ENCODE assay signal across 8 mouse cellular contexts in genomic region chr10:4120708-4121107, GRCm38 (mm10).
DNase-seq lines count a peak whose midpoint lies in the region; ATAC-seq and TF ChIP-seq lines count a peak whose summit lies in the region.

No protein-coding gene starts in this region.

- no peaks in the 10 kb centered on the region for H3K36me3 ChIP-seq in forebrain, embryonic 13.5 days (ENCODE audit: poor library complexity, severe bottlenecking)

- TF ChIP-seq CTCF in embryonic fibroblast, embryonic 13.5 days (IDR thresholded peaks at IDR 0.05; ENCODE audit: borderline replicate concordance, insufficient read depth, low read length): no peak

- peak overlapping the region; percentile 49; the same call in 1 of the 2 replicates for H3K27ac ChIP-seq in embryonic fibroblast, embryonic 13.5 days (ENCODE audit: insufficient read depth, low read length)
- H3K27ac ChIP-seq in forebrain, embryonic 13.5 days: no peak overlapping the region

- TF ChIP-seq POLR2A in embryonic fibroblast, embryonic 13.5 days (IDR thresholded peaks at IDR 0.05; ENCODE audit: low read depth, low read length): no peak

- 85% methylated on average over 10 of the region's 10 CpGs for WGBS in forebrain, embryonic 13.5 days

- no peaks in the 10 kb centered on the region for H3K27me3 ChIP-seq in forebrain, embryonic 13.5 days

- no peak overlapping the region for H3K9ac ChIP-seq in forebrain, embryonic 13.5 days

- H3K9me3 ChIP-seq in forebrain, embryonic 13.5 days (replicated peaks): no peaks in the 10 kb centered on the region

- peak; percentile 64 for DNase-seq in adrenal gland, postnatal 10 days
- peak; percentile 68 for DNase-seq in lung, postnatal 14 days
- DNase-seq in right cerebral cortex, postnatal 25 days: no peak
- DNase-seq in frontal cortex, postnatal 10 days (ENCODE audit: low spot score in 2 of 2): no peak
- no peak for DNase-seq in left cerebral cortex, postnatal 36 days (ENCODE audit: low spot score in 2 of 2)

- peaks cover 18% of the 10 kb centered on the region for H3K4me1 ChIP-seq in embryonic fibroblast, embryonic 13.5 days (ENCODE audit: control insufficient read depth, insufficient read depth, low read length)
- H3K4me1 ChIP-seq in forebrain, embryonic 13.5 days: peaks cover 10% of the 10 kb centered on the region; the same call in 1 of the 2 replicates

- H3K4me2 ChIP-seq in forebrain, embryonic 13.5 days: no peak overlapping the region

- peak; percentile 51 to 77 for ATAC-seq in hematopoietic stem cell, adult 5-6 weeks (replicated peaks in 1 of 2; ENCODE audit: insufficient read depth in 1 of 2, low FRiP score in 2 of 2, low TSS enrichment in 1 of 2, low read depth in 1 of 2, poor library complexity in 2 of 2, severe bottlenecking in 2 of 2)
- ATAC-seq in forebrain, embryonic 13.5 days: no peak

- intact Hi-C loops in left cerebral cortex, postnatal 36 days (cut with DNase I): no loop called here

- H3K4me3 ChIP-seq in embryonic fibroblast, embryonic 13.5 days (ENCODE audit: insufficient read depth, low read length): no peak overlapping the region
- H3K4me3 ChIP-seq in forebrain, embryonic 13.5 days: no peak overlapping the region

Comparison
In these comparisons a context has a peak if more than half of its experiments do, and no peak if none do; other contexts are left out.
1. DNase-seq: peak in adrenal gland, postnatal 10 days (single experiment) and lung, postnatal 14 days (single experiment); none in right cerebral cortex, postnatal 25 days (single experiment), frontal cortex, postnatal 10 days (0 of 2) and left cerebral cortex, postnatal 36 days (0 of 2).